34 mouse cellular contexts compared by ENCODE assay signal in the genomic region with DNA sequence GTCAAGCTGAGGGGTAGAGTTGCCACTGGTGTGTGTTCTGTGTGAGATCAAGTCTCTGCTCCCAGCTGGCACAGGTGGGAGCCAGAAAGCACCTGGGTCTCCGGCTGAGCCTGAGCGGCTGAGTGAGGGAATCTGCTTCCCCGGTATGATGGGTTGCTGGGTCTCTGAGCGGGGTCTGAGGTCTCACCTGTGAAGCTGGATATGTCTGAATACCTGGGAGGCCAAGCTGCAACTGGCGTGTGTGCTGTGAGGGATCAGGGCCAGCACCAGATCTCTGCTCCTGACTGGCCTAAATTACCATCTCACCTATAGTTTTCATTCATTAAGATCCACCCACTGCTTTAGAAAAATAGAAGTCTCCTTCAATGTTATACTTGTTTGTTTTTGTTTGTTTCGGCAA. TPM values are rescaled to one million over a fixed set of nuclear protein-coding genes. Genes with fewer than 3 reads are reported as not detected.
"Had no signal": no experiment of that assay in that cellular context is flagged by ENCODE, and none has a peak within 500 bp of the region (broad histone marks: within the 10 kb centered on the region; RNA-seq: fewer than 3 reads in every experiment).

No protein-coding gene starts in this region.

- H3K27me3 ChIP-seq: limb, embryonic 12.5 days; limb, embryonic 13.5 days; limb, embryonic 15.5 days; liver, embryonic 12.5 days; liver, embryonic 13.5 days; liver, embryonic 15.5 days; lung, embryonic 15.5 days; midbrain, embryonic 12.5 days; midbrain, embryonic 13.5 days; midbrain, embryonic 15.5 days; neural tube, embryonic 12.5 days had no signal

- H3K4me1 ChIP-seq: limb, embryonic 10.5 days; limb, embryonic 12.5 days; limb, embryonic 13.5 days; limb, embryonic 15.5 days; liver, embryonic 12.5 days; liver, embryonic 13.5 days; liver, embryonic 15.5 days; lung, embryonic 15.5 days; megakaryocyte, embryonic 14.5 days; midbrain, embryonic 10.5 days; midbrain, embryonic 12.5 days; midbrain, embryonic 13.5 days; midbrain, embryonic 15.5 days; neural tube, embryonic 12.5 days had no signal

- H3K27ac ChIP-seq: limb, embryonic 10.5 days; limb, embryonic 12.5 days; limb, embryonic 13.5 days; limb, embryonic 15.5 days; liver, embryonic 12.5 days; liver, embryonic 13.5 days; liver, embryonic 14.5 days; liver, embryonic 15.5 days; lung, embryonic 15.5 days; macrophage; midbrain, embryonic 10.5 days; midbrain, embryonic 12.5 days; midbrain, embryonic 13.5 days; midbrain, embryonic 15.5 days; neural tube, embryonic 12.5 days had no signal

- H3K36me3 ChIP-seq: limb, embryonic 10.5 days; limb, embryonic 12.5 days; limb, embryonic 13.5 days; limb, embryonic 15.5 days; liver, embryonic 12.5 days; liver, embryonic 13.5 days; liver, embryonic 15.5 days; lung, embryonic 15.5 days; midbrain, embryonic 10.5 days; midbrain, embryonic 12.5 days; midbrain, embryonic 15.5 days; neural tube, embryonic 12.5 days had no signal

- DNase-seq: left cerebral cortex, postnatal 4 days; liver; liver, embryonic 13.5 days; liver, postnatal 0 days; lung, adult 18-20 months; lung, adult 2 months; lung, embryonic 14.5 days; lung, postnatal 10 days; lung, postnatal 14 days; lung, postnatal 36 days; lung, postnatal 4 days; midbrain, embryonic 14.5 days had no signal

- H3K4me3 ChIP-seq: limb, embryonic 10.5 days; limb, embryonic 12.5 days; limb, embryonic 13.5 days; limb, embryonic 15.5 days; liver, embryonic 12.5 days; liver, embryonic 13.5 days; liver, embryonic 15.5 days; lung, embryonic 15.5 days; megakaryocyte, embryonic 14.5 days; midbrain, embryonic 10.5 days; midbrain, embryonic 12.5 days; midbrain, embryonic 13.5 days; midbrain, embryonic 15.5 days; myocyte; neural tube, embryonic 12.5 days had no signal

- H3K9me3 ChIP-seq: limb, embryonic 10.5 days; limb, embryonic 15.5 days; liver, embryonic 12.5 days; liver, embryonic 13.5 days; liver, embryonic 15.5 days; lung, embryonic 15.5 days; midbrain, embryonic 12.5 days; midbrain, embryonic 13.5 days; midbrain, embryonic 15.5 days; neural tube, embryonic 12.5 days had no signal

RNA-seq across cellular contexts. Expression of a gene that starts 24.3 kb away (rescaled TPM):
- total RNA-seq: liver, adult 2 months had no signal
- polyA plus RNA-seq: liver, adult 2 months; macrophage; myocyte had no signal

RNA-seq across cellular contexts. Expression of a gene that starts 29.1 kb away (rescaled TPM):
- total RNA-seq: liver, adult 2 months; megakaryocyte-erythroid progenitor cell, adult 5-6 weeks; midbrain, postnatal 0 days; monocyte, adult 5-6 weeks had no signal
- polyA plus RNA-seq: liver, adult 2 months; liver, embryonic 13.5 days; liver, postnatal 0 days; lung, adult 2 months; lung, embryonic 16.5 days; lung, postnatal 0 days had no signal
